Mouse (Mus musculus) activated CD4-positive, CD25-positive, alpha-beta regulatory T cell, adult 4 months (primary cell): ENCODE data around the gene Tcf7l2. TPM values are rescaled to one million over a fixed set of nuclear protein-coding genes. Genes with fewer than 3 reads are reported as not detected.

Experiments used
- ATAC-seq: one replicate; pipeline ENCODE4 v1.8.0; 2017
- polyA plus RNA-seq, 2 experiments: library from polyadenylated mRNA; unstranded; fragments of 100-300 nt; shearing (Covaris generic); gene quantifications; one replicate each; pipeline ENCODE4 v1.2.1; 2017

Gene Tcf7l2
- polyA plus RNA-seq, 2 experiments from 2014 or later = 1.6 TPM

GRCm38 (mm10) chr19:55867255-55867654 is 125.6 kb downstream of the Tcf7l2 start:
- no peak for ATAC-seq

GRCm38 (mm10) chr19:55867905-55868304 is 126.3 kb downstream of the Tcf7l2 start:
- ATAC-seq = no peak

- ATAC-seq = no peak
Measured at GRCm38 (mm10) chr19:55868597-55868996, 127.0 kb downstream of the Tcf7l2 start.

DNA sequence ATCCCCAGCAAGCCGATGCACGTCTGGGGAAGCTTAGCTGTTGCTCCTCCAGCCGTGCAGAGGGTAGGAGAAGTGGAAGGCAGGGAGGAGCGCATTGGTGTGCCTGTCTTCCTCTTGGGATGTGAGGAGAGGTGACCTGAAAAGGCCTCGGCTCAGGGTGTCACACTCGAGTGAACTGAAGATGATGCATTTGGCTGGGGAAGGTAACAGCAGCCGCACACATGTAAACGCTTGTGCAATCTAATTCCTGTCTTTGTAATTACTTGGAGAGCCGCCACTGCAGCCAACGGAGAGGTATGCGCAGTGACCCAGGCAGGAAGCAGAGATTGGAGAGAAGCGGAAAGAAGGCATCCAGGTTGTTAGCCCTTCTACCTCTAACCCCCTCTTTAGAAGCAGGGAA is 129.2 kb downstream of the Tcf7l2 start:
- ATAC-seq = no peak

- ATAC-seq = no peak
Measured at GRCm38 (mm10) chr19:55871496-55871895, 129.9 kb downstream of the Tcf7l2 start.

- no peak for ATAC-seq
Measured at GRCm38 (mm10) chr19:55873221-55873620, 131.6 kb downstream of the Tcf7l2 start.

- no peak for ATAC-seq
Measured at GRCm38 (mm10) chr19:55876501-55876900, 134.9 kb downstream of the Tcf7l2 start.

DNA sequence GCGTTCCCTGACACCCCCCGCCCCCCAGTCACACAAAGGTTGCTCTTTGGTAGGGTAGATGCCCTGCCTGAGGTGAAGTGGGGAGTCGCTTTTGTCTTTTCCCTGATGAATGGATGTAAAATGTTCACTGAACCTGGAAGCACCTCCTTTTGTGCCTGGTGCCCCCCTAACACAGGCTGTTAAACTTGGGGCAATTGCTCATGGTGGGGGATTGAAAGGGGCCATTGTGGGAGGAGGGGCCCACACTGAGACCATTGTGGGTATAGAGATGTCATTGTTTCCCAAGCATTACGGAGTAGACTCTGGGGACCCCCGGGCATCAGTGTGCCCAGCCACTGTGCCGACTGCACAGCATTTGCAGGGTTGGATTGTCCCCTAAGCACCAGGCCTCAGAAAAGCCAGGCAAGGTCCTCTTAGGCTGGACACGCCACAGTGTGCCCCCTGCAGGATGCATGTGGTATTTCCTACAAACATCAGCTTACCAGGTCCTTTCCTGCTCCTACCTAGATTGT is 135.8 kb downstream of the Tcf7l2 start:
- ATAC-seq = no peak

GRCm38 (mm10) chr19:55880664-55881359 is 139.2 kb downstream of the Tcf7l2 start:
- ATAC-seq = no peak

DNA sequence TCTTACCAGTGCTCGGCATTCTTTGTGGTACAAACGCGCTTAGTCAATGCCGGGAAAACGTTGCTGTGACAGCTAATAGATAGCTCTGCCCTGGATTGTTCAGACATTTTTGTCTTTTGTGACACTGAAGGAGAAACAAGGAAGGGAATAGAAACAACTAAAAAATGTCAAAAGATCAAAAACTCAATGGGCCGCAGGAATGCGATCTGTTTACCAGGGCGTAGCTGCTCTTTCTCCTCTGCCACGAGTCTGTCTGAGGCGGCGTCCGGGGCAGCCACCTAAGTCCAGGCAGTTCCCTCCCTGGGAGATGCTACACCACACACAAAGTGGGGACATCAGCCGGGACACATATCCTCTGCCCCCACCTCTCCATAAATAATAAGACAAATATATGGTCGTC is 144.9 kb downstream of the Tcf7l2 start:
- ATAC-seq = no peak

DNA sequence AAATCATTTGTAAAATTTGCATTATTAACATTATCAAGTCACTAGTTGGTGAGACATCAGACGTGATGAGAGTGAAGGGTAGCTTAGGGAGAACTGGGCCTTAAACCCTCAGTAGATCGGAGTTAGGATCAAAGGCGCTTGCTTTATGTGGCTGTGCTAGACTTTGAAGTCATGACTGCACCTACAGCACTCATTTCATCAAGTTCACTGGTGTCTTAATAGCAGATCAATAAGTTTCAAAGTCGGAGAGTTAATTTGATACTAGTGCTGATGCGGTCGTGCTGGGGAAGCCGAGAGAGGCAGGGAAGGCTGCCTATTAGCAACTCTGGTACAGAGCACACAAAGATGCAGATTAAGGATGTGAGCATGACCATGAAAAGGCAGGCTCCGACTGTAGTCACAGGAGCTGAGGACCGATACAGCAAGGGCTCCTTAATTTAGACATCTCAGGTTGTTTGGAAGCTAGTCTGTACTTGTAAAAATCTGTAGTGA is 150.1 kb downstream of the Tcf7l2 start:
- no peak for ATAC-seq

DNA sequence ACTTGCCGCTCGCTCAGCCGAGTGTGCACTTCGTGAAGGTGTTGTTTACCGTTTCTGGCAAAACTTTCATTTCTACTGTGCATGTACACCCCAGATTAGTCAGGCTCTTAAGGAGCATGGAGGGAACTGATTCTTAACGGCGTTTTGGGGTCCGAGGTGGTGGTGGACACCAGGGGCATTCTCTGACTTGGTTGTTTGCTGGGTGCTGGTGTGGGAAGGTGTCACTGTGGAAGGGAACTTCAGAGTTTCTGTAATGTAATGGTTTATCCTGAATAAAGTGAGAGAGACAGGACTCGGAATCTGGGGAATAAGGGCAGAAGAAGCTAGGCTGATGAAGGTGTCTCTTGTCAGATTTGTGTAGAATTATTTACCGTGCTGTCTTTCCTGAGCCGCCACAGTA is 151.9 kb downstream of the Tcf7l2 start:
- no peak for ATAC-seq

GRCm38 (mm10) chr19:55894396-55894795 is 152.8 kb downstream of the Tcf7l2 start:
- ATAC-seq = no peak

DNA sequence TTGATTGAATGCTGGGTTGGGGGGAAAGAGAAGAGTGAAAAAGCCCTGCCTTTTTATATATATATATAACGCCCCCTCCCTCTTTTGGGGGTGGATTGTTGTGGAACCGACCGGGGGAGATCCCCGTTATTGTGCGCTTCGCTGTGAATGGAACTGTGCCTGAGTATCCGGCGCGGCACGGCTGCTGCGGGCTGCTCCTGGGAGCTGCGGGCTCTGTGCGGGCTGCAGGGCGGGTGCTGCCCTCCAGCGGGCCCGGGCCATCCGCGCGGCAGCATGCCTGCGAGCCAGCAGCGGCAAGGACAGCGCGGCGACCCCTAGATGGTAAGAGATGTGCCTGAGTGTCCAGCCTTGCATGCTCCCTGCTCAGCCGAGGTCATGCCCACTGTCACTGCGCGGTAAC is 153.7 kb downstream of the Tcf7l2 start:
- ATAC-seq = no peak

- ATAC-seq = no peak
Measured at GRCm38 (mm10) chr19:55895807-55896420, 154.3 kb downstream of the Tcf7l2 start.

- ATAC-seq = no peak
Measured at GRCm38 (mm10) chr19:55896629-55897028, 155.0 kb downstream of the Tcf7l2 start.

GRCm38 (mm10) chr19:55902573-55903385 is 161.2 kb downstream of the Tcf7l2 start:
- ATAC-seq = no peak

DNA sequence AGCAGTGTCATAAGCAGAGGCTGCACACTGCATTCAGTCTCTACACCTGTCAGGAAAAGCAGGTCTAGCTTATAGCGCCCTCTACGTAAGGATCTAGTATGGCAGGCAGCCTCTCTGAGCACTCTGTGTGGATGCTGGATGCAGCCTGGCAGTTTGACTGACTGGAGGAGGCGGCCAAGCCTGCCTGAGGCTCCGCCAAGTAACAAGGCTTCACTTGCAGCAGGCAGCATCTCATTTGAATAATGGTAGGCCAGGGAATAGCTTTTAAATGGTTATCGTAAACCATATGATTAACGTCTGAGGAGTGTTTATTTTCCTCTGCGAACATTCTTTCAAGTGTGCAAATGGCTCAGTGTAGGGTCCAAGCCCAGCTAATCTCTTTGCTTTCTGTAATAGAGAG is 167.4 kb downstream of the Tcf7l2 start:
- no peak for ATAC-seq

GRCm38 (mm10) chr19:55911941-55912340 is 170.3 kb downstream of the Tcf7l2 start:
- ATAC-seq = no peak

GRCm38 (mm10) chr19:55912813-55913212 is 171.2 kb downstream of the Tcf7l2 start:
- no peak for ATAC-seq

DNA sequence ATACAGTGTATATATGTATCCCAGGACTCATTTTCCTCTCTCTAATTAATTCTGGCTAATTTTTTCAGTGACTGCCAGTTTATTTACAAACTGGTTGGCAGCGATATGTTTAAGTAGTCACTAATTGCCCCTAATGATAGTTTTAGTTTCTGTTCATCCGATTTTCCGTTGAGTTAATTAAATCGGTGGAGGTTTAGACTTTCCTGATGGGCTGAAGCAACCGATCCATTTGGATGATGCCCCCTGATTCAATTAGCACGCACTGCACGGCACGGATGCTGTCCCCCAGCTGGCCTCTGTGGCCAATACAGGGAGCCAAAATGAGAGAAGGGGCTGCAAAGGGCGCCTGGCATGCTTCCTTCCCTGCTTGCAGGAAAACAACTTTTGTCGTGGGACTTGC is 172.0 kb downstream of the Tcf7l2 start:
- ATAC-seq = no peak

- no peak for ATAC-seq
Measured at GRCm38 (mm10) chr19:55914614-55915211, 173.1 kb downstream of the Tcf7l2 start.

- ATAC-seq = peak; percentile 95
Measured at GRCm38 (mm10) chr19:55915506-55915905, 173.9 kb downstream of the Tcf7l2 start.
